Mouse (Mus musculus): ENCODE results near the gene Ndufs8.
"Not testable (repeated sequence)": the region's sequence is repeated elsewhere in the genome, so short reads cannot be mapped to it uniquely, and the experiment has no call there.

The Ndufs8 gene

DNA sequence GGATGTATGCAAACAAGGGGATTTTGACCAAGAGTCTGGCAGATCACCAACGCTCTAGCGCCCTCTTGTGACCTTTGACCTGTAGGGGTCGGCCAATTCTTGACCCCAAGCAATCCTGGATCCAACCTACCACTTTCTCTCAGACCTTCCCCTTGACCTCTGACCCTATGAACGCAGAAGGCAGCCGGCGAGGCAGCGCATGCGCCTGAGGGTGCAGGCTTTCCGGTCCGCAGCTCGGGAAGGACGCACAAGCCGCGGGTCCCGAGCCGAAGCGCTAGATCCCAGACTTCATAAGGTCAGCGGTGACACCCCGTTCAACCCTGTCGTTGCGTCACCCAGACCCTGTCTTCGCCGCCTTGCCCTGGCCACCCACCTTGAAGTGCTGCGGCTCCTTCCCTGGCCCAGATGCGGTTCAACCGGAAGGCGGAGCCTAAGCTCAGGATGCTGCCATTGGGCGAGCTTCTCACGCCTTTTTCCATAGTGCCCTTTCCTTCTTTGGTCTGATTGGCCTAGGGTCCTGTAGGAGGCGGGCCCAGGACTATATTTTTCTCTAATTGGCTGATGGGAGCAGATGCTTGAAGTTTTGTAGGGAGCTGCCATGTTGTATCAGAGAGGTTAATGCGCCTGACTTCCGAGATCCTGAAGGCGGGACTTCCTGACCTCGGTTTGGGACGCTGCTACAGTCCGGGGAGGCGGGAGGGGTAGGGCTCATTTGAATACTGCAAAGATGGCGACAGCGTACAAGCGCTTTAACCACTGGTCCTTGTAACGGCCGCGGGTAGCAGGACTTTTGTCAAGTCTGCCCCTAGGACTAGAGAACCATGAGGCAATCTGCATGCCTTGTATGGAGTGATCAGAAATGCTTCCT lies at the start of gene Ndufs8:
Ndufs8 (minus strand) TSS at position 438 of the 868 bp plus-strand sequence.
- DNase-seq = peak; percentile 96 to 97

DNA sequence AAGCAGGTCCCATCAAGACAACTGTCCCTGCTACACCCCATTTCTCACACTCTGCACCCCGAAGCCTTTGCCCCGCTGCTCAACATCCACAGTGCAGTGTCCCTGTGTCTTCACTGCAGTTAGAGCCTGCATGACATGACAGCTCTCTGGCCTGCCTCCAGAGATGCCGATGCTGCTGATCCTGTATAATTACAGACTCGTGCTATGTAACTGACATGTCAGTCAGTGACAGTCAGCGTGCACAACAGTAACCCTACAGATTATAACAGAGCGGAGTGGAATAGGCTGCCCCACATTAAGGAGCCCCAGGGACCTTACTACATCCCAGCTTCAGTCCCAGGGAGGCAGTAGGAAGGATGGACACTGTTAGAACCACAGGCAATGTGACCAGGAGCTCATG lies 49.2 kb upstream of the Ndufs8 start:
- DNase-seq = not testable (repeated sequence)

DNA sequence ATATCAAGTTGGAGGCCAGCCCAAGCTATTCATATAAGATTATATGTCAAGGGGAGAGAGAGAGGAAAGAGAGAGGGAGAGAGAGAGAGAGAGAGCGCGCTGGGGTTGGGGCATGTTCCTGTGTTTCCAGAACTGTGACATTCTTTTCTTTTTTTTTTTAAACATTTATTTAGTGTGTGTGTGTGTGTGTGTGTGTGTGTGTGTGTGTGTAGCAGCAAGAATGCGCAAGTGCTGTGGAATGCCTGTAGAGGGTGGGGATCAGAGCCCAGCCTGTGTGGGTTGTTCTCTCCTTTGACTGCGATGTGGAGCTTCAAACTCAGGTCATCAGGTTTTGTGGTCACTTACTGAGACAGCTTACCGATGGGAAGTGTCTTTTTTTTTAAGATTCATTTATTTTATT lies 47.6 kb upstream of the Ndufs8 start:
- DNase-seq = peak in 1 of 2 experiments; percentile 35

DNA sequence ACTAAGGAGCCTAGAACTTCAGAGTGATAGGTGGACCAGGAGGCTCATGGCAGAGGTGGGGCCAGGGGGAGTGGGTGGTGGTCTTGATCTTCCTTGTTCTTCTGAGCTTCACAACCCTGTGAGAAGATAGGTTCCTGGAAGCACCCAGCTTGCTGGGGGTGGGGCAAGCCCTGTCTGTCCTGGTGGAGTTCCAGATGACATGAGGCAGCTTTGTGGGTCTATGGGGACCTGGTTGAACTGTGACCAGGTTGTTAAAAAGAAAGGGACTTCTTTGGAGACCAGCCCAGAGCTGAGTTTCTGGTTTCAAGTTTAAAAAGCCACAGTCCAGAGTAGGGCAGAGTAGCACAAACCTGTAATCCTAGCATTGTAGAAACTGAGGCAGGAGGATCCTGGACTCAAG lies 46.5 kb upstream of the Ndufs8 start:
- no peak for DNase-seq

DNA sequence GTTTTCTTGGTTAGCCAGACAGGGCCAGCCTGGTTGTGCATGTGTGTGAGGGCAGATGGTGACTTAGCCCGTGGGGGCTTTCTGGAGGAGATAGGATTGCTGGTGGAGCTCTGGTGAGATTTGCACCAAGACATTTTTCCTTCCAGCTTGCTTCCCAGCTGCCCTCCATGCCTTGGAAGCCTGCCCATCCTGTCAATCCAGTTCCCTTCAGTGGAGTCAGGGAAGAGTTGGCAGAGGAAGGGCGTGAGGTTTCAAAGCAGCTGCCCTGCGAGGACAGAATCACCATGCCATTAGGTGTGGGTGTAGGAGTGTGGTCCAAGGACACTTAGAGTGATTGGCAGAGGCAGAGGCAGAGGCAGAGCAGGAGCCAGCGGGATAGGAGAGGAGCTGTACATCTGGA lies 45.9 kb upstream of the Ndufs8 start, which contains the start of gene Aldh3b3:
Aldh3b3 (plus strand) TSS at position 176 of the 400 bp plus-strand sequence.
- DNase-seq = no peak

DNA sequence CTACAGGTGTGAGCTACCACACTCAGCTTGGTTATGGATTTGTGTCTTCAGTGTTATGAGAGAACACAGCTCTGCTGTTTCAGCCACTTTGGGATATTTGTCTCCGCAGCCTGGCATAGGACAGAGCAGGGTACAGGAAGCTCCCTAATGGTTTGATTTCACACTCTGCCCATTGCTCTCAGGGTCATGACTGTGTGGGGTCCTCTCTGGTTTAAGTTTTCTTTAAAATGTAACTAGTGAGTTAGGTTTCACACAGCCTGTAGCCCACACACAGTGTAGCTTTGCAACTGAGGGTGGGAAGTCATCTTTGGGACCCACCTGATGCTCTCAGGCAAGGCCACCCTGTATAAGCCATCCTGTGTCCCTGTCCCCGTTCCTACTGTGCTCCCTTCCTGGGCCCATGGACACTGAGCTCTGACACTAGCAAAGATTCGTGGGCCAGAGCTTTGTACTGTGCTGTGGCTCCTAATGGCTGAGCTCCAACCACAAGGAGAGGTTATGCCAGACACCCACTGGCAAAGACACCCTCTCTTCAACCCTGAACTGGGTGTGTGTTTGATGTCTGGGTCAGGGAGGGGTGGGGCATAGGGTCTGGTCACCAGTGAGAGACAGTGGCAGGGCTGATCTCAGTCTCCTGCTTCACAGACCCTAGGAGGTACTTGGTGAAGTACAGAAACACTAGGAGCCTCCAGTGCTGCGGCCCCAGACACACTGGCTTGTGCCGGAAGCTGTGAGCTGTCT lies 44.9 kb upstream of the Ndufs8 start:
- not testable (repeated sequence) for DNase-seq

DNA sequence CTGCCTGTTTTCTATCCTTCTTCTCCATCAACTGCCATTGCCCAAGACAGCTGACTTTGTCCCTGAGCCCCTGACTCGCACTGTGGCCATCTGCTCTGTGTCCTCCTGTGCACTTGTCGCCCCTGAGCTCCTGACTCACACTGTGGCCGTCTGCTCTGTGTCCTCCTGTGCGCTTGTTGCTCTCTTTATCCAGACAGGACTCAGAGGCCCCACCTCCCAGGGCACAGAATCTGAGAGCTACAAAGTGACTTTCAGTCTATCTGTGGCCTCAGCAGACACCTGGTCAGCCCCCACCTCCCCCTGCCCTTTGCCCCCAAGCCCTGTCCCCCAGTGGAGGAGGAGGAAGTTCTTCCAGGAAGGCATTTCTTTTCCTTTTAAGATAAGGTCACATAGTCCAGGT lies 43.2 kb upstream of the Ndufs8 start:
- no peak for DNase-seq

DNA sequence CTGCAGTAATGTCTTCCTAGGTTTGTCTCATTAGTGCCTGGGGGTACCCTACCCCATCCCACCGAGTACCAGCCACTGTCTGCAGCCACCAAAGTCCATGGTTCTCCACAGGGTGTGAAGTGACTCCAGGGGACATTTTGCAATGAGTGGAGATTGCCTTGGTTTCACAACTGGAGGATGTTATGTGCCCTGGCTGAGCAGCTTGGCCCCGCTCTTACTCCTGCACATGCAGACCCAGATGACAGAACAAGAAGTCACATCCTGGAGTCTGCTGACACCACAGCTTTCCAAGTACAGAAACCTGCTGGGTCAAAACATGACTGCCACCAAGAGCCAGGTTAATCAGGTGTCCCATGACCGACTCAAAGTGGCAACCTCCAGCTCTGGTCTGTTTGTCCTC lies 42.5 kb upstream of the Ndufs8 start:
- DNase-seq = no peak

DNA sequence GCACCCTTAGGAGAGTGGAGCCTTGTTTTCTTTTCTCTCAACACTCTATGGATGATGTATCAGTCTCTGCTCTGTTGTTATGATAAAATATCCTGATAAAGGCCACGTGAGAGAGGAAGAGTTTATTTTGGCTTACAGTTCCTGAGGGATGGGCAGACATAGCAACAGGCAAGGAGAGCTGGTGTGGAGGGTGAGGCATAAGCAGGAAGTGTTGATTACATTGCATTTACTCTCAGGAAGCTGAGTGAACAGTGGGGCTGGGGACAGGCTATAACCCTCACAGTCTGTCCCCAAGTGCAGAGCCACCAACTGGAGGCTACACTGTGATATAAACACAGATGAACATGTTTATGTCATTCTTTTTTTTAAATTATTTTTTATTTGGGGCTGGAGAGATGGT lies 39.5 kb upstream of the Ndufs8 start:
- peak in 1 of 2 experiments; percentile 27 for DNase-seq

DNA sequence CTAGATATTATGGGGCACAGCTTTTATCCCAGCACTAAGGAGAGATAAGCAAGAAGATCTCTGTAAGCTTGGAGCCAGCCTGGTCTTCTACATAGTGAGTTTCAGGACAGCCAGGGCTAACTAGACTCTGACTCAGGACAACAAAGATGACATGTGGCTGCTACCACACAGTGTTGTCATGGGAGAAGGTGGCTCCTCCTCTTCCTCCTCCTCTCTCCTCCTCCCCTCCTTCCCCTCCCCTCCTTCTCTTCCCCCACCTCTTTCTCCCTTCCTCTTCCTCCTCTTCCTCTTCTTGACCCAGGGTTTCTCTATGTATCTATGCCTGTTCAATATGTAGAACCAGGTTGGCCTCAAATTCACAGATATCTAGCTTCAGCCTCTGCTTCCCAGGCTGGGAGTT lies 38.9 kb upstream of the Ndufs8 start:
- no peak for DNase-seq

DNA sequence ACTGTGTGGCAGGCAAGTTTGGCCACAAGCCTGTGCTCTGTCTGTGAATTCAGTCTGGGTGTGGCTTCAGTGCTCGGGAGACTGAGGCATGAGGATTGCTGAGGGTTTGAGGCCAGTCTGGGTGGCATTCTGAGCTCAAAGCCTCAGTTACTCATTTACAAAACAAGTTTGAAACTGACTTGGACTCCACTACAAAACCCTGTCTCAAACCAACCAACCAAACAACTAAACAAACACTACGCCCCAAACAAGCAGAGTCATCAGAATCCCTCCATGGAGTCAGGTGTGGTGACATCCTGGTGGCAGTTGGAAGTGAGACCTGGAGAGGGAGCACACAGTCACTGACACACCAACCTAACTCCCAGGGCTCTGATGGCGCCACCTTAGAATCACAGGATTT lies 37.8 kb upstream of the Ndufs8 start:
- no peak for DNase-seq

DNA sequence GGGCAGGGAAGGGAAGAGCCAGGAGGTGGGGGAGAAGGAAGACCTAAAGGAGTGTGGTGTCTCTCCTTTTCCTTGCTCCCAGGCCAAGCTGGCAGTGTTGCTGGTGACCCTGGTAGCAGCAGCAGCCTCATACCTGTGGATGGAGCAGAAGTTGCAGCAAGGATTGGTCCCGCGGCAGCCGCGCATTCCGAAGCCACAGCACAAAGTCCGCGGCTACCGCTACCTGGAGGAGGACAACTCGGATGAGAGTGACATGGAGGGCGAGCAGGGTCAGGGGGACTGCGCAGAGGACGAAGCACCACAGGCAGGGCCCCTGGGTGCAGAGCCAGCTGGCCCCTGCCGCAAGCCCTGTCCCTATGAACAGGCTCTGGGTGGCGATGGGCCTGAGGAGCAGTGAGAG lies 36.0 kb upstream of the Ndufs8 start:
- DNase-seq = no peak

DNA sequence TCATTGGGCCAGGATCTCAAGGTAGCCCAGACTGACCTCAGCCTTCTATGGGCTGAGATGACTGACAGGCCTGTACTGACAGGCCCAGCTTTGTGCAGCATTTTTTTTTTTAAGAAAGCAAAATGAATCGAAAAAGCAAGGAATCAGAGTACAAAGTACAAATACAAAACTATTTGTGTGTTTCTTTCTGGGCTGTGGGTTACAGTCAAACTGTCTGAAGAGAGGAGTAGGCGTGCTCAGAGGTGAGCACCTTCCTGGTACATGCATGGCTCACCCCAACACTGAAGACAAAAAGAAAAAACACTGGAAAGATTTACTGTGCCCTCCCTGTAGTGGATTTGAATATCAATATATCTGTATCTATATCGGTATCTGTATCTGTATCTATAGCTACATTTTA lies 35.2 kb upstream of the Ndufs8 start:
- DNase-seq = no peak

DNA sequence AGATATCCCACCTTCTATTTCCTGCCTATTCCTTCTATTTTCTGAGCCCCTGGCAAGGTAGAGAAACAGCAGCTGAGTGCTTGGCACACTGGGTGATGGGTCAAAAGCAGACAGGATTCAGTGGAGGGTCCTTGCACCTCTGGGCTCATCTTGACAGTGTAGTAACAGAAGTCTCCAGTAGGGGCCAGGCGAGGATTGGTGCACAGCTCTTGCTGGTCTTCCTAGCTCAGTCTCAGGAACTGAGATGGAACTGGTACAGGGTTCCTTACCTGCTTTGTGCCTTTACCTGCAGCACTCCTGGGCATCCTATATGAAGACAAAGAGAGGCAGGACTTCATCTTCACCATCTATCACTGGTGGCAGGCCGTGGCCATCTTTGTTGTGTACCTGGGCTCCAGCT lies 34.1 kb upstream of the Ndufs8 start:
- DNase-seq = peak in 1 of 2 experiments; percentile 76

DNA sequence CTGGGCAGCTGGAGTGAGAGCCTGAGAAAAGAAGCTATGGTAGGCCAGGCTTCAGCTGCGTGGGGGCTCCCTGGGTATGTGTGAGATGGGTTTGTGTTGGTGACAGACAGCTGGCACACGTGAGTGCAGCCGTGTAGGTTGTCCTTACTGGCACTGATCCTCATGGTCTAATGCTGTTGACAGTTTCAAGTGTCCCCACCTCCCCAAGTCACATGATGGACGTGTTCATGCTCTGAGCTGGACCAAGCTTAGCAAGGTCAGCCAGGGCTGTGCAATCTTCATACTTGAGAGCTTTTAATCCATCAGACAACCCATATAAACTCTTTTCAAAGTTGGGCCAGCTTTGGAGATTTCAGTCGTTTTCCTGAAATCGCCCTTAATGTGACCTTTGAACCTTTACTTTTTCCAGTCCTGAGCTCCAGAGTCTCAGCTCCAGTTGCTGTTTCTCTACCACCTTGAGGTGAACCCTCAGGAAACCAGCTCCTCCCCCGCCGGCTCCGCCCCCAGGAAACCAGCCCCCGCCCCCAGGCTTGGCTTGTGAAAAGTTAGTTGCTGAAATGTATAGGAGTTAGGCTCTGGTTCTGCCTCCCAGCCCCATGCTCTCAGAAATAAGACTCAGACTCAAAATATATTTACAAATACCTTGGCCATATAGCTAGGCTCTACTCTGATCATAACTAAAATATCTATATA lies 33.4 kb upstream of the Ndufs8 start:
- no peak for DNase-seq

DNA sequence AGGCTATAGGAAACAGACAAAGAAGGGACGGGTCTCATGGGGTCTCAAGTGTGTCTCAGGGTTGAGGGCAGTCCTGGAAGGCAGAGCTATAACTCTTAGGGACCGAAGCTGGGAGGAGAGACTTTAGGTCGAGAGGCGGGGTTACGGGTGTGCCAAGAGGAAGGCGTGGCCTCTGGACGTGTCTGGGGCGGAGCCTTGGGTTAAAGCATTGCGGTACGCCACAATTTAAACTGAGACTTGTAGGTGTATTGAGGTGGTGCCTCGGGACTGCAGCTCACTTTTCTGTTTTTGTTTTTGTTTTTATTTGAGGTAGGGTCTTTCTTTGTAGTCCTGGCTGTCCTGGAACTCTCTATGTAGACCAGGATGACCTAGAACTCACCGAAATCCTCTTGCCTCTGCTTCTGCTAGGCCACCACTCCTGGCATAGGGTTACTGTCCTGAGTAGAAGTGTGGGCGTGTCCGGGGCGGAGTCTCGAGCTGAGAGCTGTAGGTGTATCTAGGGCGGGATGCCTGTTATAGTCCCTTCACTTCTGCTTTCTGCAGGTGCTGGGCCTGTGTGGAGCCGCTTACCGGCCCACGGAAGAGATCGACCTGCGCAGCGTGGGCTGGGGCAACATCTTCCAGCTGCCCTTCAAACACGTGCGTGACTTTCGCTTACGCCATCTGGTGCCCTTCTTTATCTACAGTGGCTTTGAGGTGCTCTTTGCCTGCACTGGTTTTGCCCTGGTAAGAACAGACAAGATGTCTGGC lies 30.6 kb upstream of the Ndufs8 start:
- DNase-seq = peak; percentile 84 to 87

DNA sequence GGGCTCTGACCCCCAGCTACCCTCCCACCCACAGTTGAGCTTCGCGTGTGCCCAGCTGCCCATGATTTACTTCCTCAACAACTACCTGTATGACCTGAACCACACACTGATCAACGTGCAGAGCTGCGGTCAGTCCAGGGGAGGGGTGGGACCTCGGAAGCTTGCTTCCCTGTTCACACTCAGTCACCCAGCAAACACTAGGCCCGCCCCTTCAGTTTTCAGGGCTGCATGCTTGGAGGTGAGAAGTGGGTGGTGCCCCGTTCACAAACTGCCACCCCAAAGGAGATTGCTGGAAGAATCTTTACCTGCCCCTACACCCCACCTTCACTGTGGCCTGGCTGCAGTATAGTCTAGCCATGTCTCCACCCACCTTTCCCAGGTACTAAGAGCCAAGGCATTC lies 29.7 kb upstream of the Ndufs8 start:
- DNase-seq = no peak

DNA sequence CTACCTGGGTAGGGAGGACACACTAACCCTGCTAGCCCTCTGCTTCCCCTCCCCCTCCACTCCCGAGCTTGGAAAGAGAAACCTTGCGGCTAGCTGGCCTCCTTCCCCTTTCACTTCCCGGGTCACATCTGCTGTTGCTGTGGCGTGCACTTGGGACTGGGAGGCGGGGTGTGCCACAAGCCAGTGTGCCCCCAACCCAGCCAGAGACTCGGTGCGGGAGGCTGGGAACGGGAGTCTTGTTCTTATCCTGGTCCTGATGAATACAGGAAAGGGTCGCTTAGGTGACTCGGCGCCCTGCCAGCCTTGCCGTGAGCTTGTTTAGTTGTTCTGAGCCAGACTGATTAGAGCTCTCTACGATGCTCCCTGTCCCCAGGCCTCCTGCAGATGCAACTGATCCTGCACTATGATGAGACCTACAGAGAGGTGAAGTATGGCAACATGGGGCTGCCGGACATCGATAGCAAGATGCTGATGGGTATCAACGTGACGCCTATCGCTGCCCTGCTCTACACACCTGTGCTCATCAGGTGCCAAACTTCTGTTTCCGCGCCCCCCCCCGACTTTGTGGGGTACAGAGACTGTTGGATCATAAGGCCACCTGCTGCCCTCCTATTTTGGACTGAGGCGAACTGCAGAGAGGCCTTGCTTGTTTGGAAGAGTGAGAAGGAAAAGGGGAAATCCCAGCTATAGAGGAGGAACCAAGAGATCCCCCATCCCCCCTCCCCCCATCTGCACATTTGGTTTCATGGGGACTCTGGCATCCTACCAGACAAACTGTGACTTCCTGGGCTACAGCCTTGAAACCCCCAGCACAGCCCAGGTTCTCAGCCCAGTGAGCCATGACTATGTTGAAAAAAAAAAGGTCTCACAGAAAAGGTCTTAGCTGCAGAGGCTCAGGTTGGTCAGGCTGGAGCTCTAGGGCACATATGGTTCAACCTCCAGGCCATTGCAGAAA lies 23.6 kb upstream of the Ndufs8 start:
- DNase-seq = peak; percentile 83 to 86

DNA sequence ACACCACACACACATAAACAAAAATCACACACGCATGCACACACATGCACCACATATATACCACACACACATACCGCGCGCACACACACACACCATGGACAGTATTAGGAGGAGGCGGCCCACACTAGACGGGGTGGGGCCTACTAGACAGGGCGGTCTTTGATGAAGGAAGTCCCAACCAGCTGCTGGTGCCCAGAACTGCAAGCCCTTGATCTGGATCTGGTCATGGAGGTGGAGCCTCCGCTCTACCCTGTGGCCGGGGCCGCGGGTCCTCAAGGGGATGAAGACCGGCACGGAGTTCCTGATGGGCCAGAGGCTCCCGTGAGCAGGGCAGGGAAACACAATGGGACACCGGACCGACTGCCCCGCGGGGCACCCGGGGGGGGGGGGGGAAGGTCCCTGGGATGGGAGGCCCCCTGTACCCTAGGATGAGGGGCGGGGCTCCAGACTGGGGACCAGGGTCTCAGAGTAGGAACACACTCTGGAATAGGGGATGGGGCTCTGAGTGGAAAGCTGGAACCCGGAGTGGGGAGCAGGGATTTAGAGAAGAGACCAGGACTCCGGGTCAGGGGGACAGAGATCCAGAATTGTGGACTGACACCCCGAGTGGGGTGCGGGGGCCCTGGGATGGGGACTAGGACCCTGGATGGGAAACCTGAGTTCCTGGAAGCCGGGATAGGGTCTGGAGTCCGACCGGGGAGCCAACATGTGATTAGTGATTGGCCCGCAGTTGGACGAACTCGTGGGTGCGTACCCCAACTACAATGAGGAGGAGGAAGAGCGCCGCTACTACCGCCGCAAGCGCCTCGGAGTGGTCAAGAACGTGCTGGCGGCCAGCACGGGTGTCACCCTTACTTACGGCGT lies 22.7 kb upstream of the Ndufs8 start, which contains the start of gene Unc93b1:
Unc93b1 (plus strand) TSS at position 155 of the 864 bp plus-strand sequence.
- DNase-seq = peak; percentile 85 to 87

DNA sequence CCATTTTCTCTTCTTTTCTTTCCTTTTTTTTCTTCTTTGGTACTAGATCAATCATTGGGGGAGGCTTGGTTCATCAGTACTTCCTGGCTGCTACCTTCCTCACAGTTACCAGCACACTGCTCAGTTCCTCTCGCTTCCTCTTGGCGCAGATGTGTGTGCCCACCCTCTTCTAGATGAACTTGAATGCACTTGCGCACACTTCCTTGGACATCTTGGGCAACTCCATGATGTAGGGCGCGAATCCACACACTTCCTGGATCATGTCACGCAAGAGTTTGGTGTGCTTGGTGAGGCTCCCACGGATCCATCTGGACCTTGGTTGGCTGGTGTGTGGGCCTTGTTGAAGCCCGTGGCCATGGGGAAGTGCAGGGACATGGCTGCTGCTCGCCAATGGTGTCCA lies 19.1 kb upstream of the Ndufs8 start:
- DNase-seq = peak; percentile 44 to 57
